Mouse (Mus musculus) megakaryocyte, embryonic 14.5 days (primary cell): ENCODE data around the gene Tfg. TPM values are rescaled to one million over a fixed set of nuclear protein-coding genes. Genes with fewer than 3 reads are reported as not detected.

Experiments used
- H3K27me3 ChIP-seq: replicated peaks from 2 replicates; pipeline ENCODE3; 2012; ENCODE audit warnings: inconsistent platforms
- H3K36me3 ChIP-seq: replicated peaks from 2 replicates; pipeline ENCODE3; 2012; ENCODE audit warnings: low read length, inconsistent platforms, mixed read lengths
- H3K4me1 ChIP-seq: 2 replicates; pipeline ENCODE4 v1.6.1; 2012; ENCODE audit warnings: inconsistent platforms
- H3K4me3 ChIP-seq: replicated peaks from 2 replicates; pipeline ENCODE3; 2012; ENCODE audit warnings: moderate library complexity, mild to moderate bottlenecking, inconsistent platforms
- H3K9me3 ChIP-seq: 2 replicates; pipeline ENCODE4 v1.6.1; 2012; ENCODE audit warnings: inconsistent platforms
- FLI1 ChIP-seq: IDR thresholded peaks from 2 replicates; pipeline ENCODE4 v1.6.1; 2012; ENCODE audit warnings: low read length, inconsistent platforms, mixed read lengths
- GATA1 ChIP-seq: IDR thresholded peaks from 3 replicates; pipeline ENCODE4 v1.6.1; 2012; ENCODE audit warnings: mixed read lengths, low read length, inconsistent platforms, borderline replicate concordance
- polyA plus RNA-seq: library from polyadenylated mRNA; stranded (reverse); fragments of >175 nt; gene quantifications from 2 replicates; pipeline ENCODE4 v1.2.3, GENCODE M21; 2012; ENCODE audit warnings: low replicate concordance; ENCODE audit not compliant: insufficient read depth

The Tfg gene
- polyA plus RNA-seq, 1 experiment, result 32.3 TPM

DNA sequence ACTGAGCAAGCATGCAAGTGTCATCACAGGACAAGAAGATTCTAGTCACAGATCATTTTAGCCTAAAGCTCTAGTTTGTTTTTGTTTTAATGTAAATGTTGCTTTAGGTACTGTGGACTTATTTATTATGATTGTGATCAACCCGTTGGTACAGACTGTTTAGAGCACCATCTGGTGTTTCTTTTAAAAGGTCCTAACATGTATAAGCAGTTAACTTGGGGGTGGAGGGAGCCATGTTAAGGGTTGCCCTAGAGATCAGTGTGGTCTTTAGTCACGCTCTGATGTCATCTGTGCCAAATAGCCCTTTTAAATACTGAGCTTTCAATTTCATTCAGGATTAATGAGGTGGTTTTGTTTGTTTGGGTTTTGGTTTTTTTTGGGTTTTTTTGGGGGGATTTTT lies 20.8 kb downstream of the Tfg start:
- H3K36me3 ChIP-seq, result peaks cover 97% of the 10 kb centered on the region
- no peaks in the 10 kb centered on the region for H3K27me3 ChIP-seq
- H3K4me1 ChIP-seq, result no peaks in the 10 kb centered on the region
- no peaks in the 10 kb centered on the region for H3K9me3 ChIP-seq
- TF ChIP-seq FLI1 (no peak), GATA1 (no peak)
- no peak overlapping the region for H3K4me3 ChIP-seq

DNA sequence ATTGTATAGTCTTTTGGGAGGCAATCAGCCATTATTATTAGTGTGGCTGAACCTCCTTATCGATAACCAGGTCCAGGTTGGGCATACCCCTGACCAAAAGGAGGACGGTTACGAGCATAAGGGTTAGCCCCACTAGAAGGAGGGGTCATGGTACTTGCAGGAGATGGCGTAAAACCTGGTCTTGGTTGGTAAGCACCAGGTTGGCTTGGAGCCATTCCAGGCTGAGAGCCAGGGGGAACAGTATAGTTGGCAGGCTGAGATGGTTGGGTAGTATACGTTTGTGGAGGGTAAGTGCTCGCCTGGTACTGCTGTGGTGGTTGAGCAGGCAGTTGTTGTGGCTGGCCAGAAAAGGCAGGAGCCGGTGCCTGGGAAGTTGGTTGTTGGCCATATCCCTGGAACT lies 26.5 kb downstream of the Tfg start:
- peaks cover 99% of the 10 kb centered on the region for H3K36me3 ChIP-seq
- H3K4me3 ChIP-seq, result no peak overlapping the region
- TF ChIP-seq GATA1 (no peak), FLI1 (no peak)
- H3K27me3 ChIP-seq, result no peaks in the 10 kb centered on the region
- no peaks in the 10 kb centered on the region for H3K9me3 ChIP-seq
- no peaks in the 10 kb centered on the region for H3K4me1 ChIP-seq

GRCm38 (mm10) chr16:56686747-56687146 lies 30.5 kb downstream of the Tfg start:
- Histone ChIP-seq H3K27me3 (no peaks in the 10 kb centered on the region), H3K9me3 (no peaks in the 10 kb centered on the region), H3K4me3 (no peak overlapping the region), H3K36me3 (peaks cover 81% of the 10 kb centered on the region), H3K4me1 (no peaks in the 10 kb centered on the region)
- TF ChIP-seq GATA1 (no peak), FLI1 (no peak)

DNA sequence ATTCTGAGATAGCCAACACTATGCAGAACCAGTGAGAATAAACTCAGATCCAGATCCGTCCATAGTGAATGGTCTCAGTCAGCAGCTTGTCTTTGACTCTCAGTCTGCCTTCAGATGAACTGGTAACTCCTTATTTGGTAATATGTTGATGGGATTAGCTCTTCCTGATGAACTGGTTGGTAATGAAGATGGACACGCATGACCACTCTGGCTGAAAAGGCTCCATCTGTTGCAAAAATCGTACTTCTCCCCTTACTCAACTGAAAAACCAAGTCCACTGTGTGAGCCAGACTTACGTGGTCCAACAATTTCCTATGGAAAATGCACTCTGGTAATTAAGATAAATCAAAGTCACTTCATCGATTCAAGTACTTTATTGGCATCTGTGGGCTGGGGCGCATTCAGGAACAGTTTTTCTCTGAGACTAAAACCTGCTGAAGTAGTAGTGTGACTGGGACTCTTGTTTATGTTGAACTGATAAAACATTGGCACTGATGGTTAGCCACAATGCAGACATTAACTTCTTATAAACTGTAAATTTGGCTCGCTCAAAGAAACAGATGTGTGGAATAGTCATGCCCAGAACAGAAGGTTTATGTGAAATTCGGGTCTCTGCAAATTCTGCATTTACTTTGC lies 36.1 kb downstream of the Tfg start:
- Histone ChIP-seq H3K36me3 (peaks cover 26% of the 10 kb centered on the region), H3K4me1 (no peaks in the 10 kb centered on the region), H3K4me3 (no peak overlapping the region), H3K9me3 (no peaks in the 10 kb centered on the region), H3K27me3 (no peaks in the 10 kb centered on the region)
- no peak for TF ChIP-seq FLI1
- TF ChIP-seq GATA1, result no peak

- no peaks in the 10 kb centered on the region for H3K9me3 ChIP-seq
- no peaks in the 10 kb centered on the region for H3K36me3 ChIP-seq
- no peaks in the 10 kb centered on the region for H3K27me3 ChIP-seq
- TF ChIP-seq FLI1 (no peak), GATA1 (no peak)
- H3K4me1 ChIP-seq, result 0 out of 2 replicates have a peak, but pooled peaks cover 3% of the 10 kb centered on the region
- H3K4me3 ChIP-seq, result no peak overlapping the region
Measured at GRCm38 (mm10) chr16:56677146-56677545, 40.1 kb downstream of the Tfg start.

DNA sequence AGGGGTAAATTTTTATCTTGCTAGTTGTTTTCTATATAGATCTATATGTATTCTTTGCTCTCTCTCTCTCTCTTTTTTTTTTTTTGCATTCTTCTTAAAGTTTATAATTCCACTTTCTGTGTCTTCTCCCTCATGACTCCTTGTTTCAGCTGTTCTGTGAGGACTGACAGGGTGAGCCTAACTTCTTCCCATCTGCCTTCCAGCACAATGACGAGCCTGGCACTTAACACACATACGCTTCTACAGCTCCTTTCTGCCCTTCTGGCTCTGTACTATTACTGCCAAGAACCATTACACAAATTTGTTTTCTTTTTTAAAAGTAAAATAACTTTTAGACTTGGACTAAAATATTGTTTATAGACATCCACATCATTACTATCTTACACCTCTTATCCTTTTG lies 43.8 kb downstream of the Tfg start:
- Histone ChIP-seq H3K36me3 (no peaks in the 10 kb centered on the region), H3K9me3 (no peaks in the 10 kb centered on the region), H3K27me3 (no peaks in the 10 kb centered on the region), H3K4me3 (no peak overlapping the region), H3K4me1 (0 out of 2 replicates have a peak, but pooled peaks cover 3% of the 10 kb centered on the region)
- TF ChIP-seq GATA1 (no peak), FLI1 (no peak)

DNA sequence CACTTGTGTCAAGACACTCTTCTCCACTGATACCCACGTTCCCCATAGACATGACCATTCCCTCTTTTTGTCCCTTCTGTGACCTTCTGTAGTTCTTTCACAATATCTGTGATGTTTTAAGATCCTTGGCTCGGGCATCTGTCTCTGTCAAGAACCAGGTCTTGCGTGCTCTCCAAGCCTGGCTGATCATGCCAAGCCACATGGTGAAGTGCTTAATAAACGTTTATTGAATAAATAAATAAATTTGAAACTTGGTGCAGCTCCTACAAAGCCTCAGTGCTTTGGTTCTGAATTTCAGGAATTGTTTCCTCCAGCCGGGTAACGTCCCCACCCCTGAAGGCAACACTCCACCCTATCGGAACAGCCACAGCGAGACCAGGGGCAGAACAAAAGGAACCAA lies 46.3 kb downstream of the Tfg start:
- Histone ChIP-seq H3K36me3 (no peaks in the 10 kb centered on the region), H3K9me3 (0 out of 2 replicates have a peak, but pooled peaks cover 3% of the 10 kb centered on the region)

GRCm38 (mm10) chr16:56669520-56669919 lies 47.7 kb downstream of the Tfg start:
- TF ChIP-seq GATA1, result no peak
- TF ChIP-seq FLI1, result no peak
- no peaks in the 10 kb centered on the region for H3K27me3 ChIP-seq
- H3K9me3 ChIP-seq, result 0 out of 2 replicates have a peak, but pooled peaks cover 3% of the 10 kb centered on the region
- H3K36me3 ChIP-seq, result no peaks in the 10 kb centered on the region
- H3K4me1 ChIP-seq, result no peaks in the 10 kb centered on the region
- H3K4me3 ChIP-seq, result no peak overlapping the region

More for the DNA sequence above, 46.3 kb downstream of the Tfg start:
- TF ChIP-seq FLI1 (no peak), GATA1 (no peak)
- Histone ChIP-seq H3K27me3 (no peaks in the 10 kb centered on the region), H3K4me1 (0 out of 2 replicates have a peak, but pooled peaks cover 3% of the 10 kb centered on the region), H3K4me3 (no peak overlapping the region)

DNA sequence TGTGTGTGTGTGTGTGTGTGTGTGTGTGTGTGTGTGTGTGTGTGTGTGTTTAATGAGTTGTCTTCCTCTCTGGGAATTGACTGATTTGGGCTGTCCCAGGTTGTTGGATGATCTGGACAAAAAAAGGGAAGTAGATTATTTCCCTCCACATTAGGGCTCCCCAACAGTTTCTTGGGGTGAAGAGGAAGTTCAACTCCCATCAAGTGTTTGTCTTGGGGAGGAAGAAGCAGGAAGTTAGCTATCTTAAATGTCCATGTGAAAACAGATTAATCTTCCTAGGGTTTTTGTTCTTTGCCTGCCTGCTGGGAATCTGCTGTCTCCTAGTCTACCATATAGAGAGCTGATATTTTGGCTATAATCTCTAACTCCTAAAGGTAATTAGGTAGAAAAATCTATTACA lies 58.4 kb downstream of the Tfg start:
- Histone ChIP-seq H3K36me3 (no peaks in the 10 kb centered on the region), H3K27me3 (no peaks in the 10 kb centered on the region), H3K4me1 (no peaks in the 10 kb centered on the region), H3K4me3 (no peak overlapping the region), H3K9me3 (no peaks in the 10 kb centered on the region)
- TF ChIP-seq GATA1 (no peak), FLI1 (no peak)

DNA sequence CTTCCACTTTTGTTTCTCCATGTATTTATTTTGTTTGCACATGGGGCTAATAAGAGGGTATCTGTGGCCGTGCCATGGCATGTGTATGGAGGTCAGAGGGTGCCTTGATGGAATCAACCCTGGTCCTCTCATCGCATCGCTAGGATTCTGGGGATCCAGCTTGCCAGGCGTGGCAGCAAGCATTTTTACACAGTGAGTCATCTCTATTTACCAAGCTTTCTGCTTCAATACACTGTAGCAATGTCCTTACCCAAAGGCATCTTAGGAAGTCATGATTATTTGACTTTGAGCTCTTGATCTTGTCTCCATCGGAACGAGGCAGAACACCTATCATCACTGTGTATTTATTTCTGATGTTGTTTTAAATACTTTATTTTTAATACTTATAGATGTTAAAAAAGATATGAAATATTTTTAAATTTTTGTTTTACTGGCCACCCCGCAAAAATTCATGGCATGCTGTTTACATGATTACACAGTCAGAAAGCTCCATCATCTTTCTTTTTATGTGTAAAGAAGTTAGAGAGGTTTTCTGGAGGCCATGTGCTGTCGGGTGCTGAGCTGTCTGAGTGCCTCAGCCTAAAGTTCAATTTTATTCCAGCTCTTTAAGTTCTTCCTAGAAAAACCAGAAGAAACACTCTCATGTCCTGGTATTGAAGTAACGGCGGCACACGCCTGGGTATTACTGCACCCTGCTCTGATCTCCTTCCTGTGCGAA lies 61.9 kb downstream of the Tfg start:
- no peak for TF ChIP-seq GATA1
- no peak for TF ChIP-seq FLI1
- H3K4me1 ChIP-seq, result no peaks in the 10 kb centered on the region
- H3K27me3 ChIP-seq, result no peaks in the 10 kb centered on the region

More for the DNA sequence above, 61.9 kb downstream of the Tfg start:
- Histone ChIP-seq H3K4me3 (no peak overlapping the region), H3K9me3 (no peaks in the 10 kb centered on the region), H3K36me3 (no peaks in the 10 kb centered on the region)
